ENCODE assay signal across 10 mouse cellular contexts in genomic region chr2:93413367-93414014, GRCm38 (mm10). TPM values are rescaled to one million over a fixed set of nuclear protein-coding genes. Genes with fewer than 3 reads are reported as not detected.
DNase-seq lines count a peak whose midpoint lies in the region; ATAC-seq and TF ChIP-seq lines count a peak whose summit lies in the region.
"Had no signal": no experiment of that assay in that cellular context is flagged by ENCODE, and none has a peak within 500 bp of the region (broad histone marks: within the 10 kb centered on the region; RNA-seq: fewer than 3 reads in every experiment).

No protein-coding gene starts in this region.

- no peak overlapping the region for H3K4me2 ChIP-seq in intestine, embryonic 14.5 days (ENCODE audit: low read length)
- H3K4me2 ChIP-seq in intestine, embryonic 15.5 days (replicated peaks), result no peak overlapping the region
- H3K4me2 ChIP-seq in stomach, postnatal 0 days (replicated peaks; ENCODE audit: low read depth), result no peak overlapping the region

- no peak overlapping the region for H3K4me3 ChIP-seq in intestine, embryonic 14.5 days (ENCODE audit: low read depth, low read length)
- H3K4me3 ChIP-seq in intestine, embryonic 15.5 days (replicated peaks), result no peak overlapping the region
- H3K4me3 ChIP-seq in cerebellum, adult 2 months (replicated peaks; ENCODE audit: insufficient read depth, low read depth, low read length), result no peak overlapping the region
- no peak overlapping the region for H3K4me3 ChIP-seq in stomach, postnatal 0 days (ENCODE audit: low read depth, low read length)
- H3K4me3 ChIP-seq: erythroblast, embryonic 14.5 days; megakaryocyte, embryonic 14.5 days had no signal

- H3K36me3 ChIP-seq in intestine, embryonic 14.5 days (ENCODE audit: control insufficient read depth, insufficient read depth, low read length), result no peaks in the 10 kb centered on the region
- H3K36me3 ChIP-seq in intestine, embryonic 15.5 days, result no peaks in the 10 kb centered on the region
- H3K36me3 ChIP-seq in stomach, postnatal 0 days (ENCODE audit: control insufficient read depth, insufficient read depth, low read length), result no peaks in the 10 kb centered on the region

- H3K27me3 ChIP-seq in intestine, embryonic 14.5 days (replicated peaks; ENCODE audit: control insufficient read depth, insufficient read depth, low read length), result no peaks in the 10 kb centered on the region
- no peaks in the 10 kb centered on the region for H3K27me3 ChIP-seq in intestine, embryonic 15.5 days (replicated peaks)
- H3K27me3 ChIP-seq in cerebellum, adult 2 months (ENCODE audit: control insufficient read depth, insufficient read depth, low read length), result no peaks in the 10 kb centered on the region
- H3K27me3 ChIP-seq in stomach, postnatal 0 days (ENCODE audit: control insufficient read depth, insufficient read depth, low read length), result no peaks in the 10 kb centered on the region

- no peaks in the 10 kb centered on the region for H3K9me3 ChIP-seq in intestine, embryonic 14.5 days (ENCODE audit: control insufficient read depth, low read length)
- no peaks in the 10 kb centered on the region for H3K9me3 ChIP-seq in intestine, embryonic 15.5 days
- H3K9me3 ChIP-seq in stomach, postnatal 0 days (ENCODE audit: control insufficient read depth, low read length), result no peaks in the 10 kb centered on the region
- H3K9me3 ChIP-seq: megakaryocyte, embryonic 14.5 days had no signal

- DNase-seq in intestine, embryonic 14.5 days (ENCODE audit: low spot score), result peak; percentile 81
- DNase-seq in ES-CJ7 (ENCODE audit: low read depth, low spot score), result peak; percentile 39
- peak; percentile 40 to 63 for DNase-seq in cerebellum, adult 2 months
- DNase-seq in gastrocnemius, postnatal 10 days, result peak; percentile 70
- DNase-seq in kidney, postnatal 14 days, result peak; percentile 74
- peak; percentile 71 for DNase-seq in stomach, postnatal 0 days (ENCODE audit: low spot score)

- peaks cover 18% of the 10 kb centered on the region; the same call in 1 of the 2 replicates for H3K4me1 ChIP-seq in intestine, embryonic 14.5 days (replicated peaks; ENCODE audit: control insufficient read depth, insufficient read depth, low read length)
- H3K4me1 ChIP-seq in intestine, embryonic 15.5 days (replicated peaks), result peaks cover 19% of the 10 kb centered on the region; the same call in 1 of the 2 replicates
- no peaks in the 10 kb centered on the region for H3K4me1 ChIP-seq in cerebellum, adult 2 months (ENCODE audit: control insufficient read depth, insufficient read depth, low read length)
- H3K4me1 ChIP-seq in stomach, postnatal 0 days (replicated peaks; ENCODE audit: control insufficient read depth, insufficient read depth), result no peaks in the 10 kb centered on the region

- no peak overlapping the region for H3K9ac ChIP-seq in intestine, embryonic 14.5 days (ENCODE audit: low read length)
- no peak overlapping the region for H3K9ac ChIP-seq in intestine, embryonic 15.5 days
- H3K9ac ChIP-seq in stomach, postnatal 0 days (ENCODE audit: low read length), result no peak overlapping the region

- TF ChIP-seq POLR2A in cerebellum, adult 2 months (IDR thresholded peaks at IDR 0.05; ENCODE audit: borderline replicate concordance, insufficient read depth, low read length), result no peak

- WGBS in intestine, embryonic 14.5 days, result 53% methylated on average over 7 of the region's 7 CpGs
- 56% methylated on average over 7 of the region's 7 CpGs for WGBS in intestine, embryonic 15.5 days
- WGBS in cerebellum, adult 2 months, result 61% methylated on average over 7 of the region's 7 CpGs
- WGBS in stomach, postnatal 0 days, result 53% methylated on average over 7 of the region's 7 CpGs

- peak; percentile 65; the same call in 1 of the 2 replicates for TF ChIP-seq CTCF in cerebellum, adult 2 months (IDR thresholded peaks at IDR 0.05; ENCODE audit: borderline replicate concordance, insufficient read depth, low read depth, low read length)
- TF ChIP-seq CTCF in stomach, postnatal 0 days (IDR thresholded peaks at IDR 0.05; ENCODE audit: low read depth), result peak; percentile 83

- TF ChIP-seq EP300 in stomach, postnatal 0 days (optimal IDR thresholded peaks at IDR 0.05), result no peak

- H3K27ac ChIP-seq in intestine, embryonic 14.5 days (ENCODE audit: low read depth), result no peak overlapping the region
- H3K27ac ChIP-seq in intestine, embryonic 15.5 days, result no peak overlapping the region
- no peak overlapping the region for H3K27ac ChIP-seq in cerebellum, adult 2 months (ENCODE audit: insufficient read depth, low read length)
- H3K27ac ChIP-seq in stomach, postnatal 0 days (replicated peaks), result no peak overlapping the region

- ATAC-seq in intestine, embryonic 14.5 days (replicated peaks; ENCODE audit: low FRiP score, low TSS enrichment, low read depth), result no peak
- no peak for ATAC-seq in intestine, embryonic 15.5 days
- peak; percentile 71 for ATAC-seq in megakaryocyte progenitor cell, adult 5-6 weeks (replicated peaks; ENCODE audit: poor library complexity)
- peak; percentile 8; the same call in 1 of the 2 replicates for ATAC-seq in stomach, postnatal 0 days (ENCODE audit: low FRiP score, low TSS enrichment)

RNA-seq across cellular contexts. Expression of gene Cd82, which starts 49.4 kb away (rescaled TPM):
- 41.3 and 43.4 TPM in 2 replicates for polyA plus RNA-seq in intestine, embryonic 14.5 days (2014; fragmentation: Nextera tagmentation; extraction: Ambion mirVana)
- 106 and 127 TPM in 2 replicates for polyA plus RNA-seq in intestine, embryonic 15.5 days (2015; fragmentation: Nextera tagmentation; extraction: Ambion mirVana)
- polyA plus RNA-seq in cerebellum, adult 2 months (2012; rRNA removed), result 41.0 and 47.4 TPM in 2 replicates
- 10 to 100 TPM; 36.7 to 43.8 TPM for total RNA-seq in gastrocnemius, postnatal 10 days (2021)
- 15.0 and 20.2 TPM in 2 replicates for total RNA-seq in megakaryocyte progenitor cell, adult 5-6 weeks (2015)
- 23.9 and 31.2 TPM in 2 replicates for total RNA-seq in megakaryocyte progenitor cell, adult 5-6 weeks (2017)
- 93.5 and 105 TPM in 2 replicates for polyA plus RNA-seq in stomach, postnatal 0 days (2015; fragmentation: Nextera tagmentation; extraction: Ambion mirVana)

Comparison
In these comparisons a context has a peak if more than half of its experiments do, and no peak if none do; other contexts are left out.
1. ATAC-seq: peak in megakaryocyte progenitor cell, adult 5-6 weeks (single experiment) and stomach, postnatal 0 days (single experiment); none in intestine, embryonic 14.5 days (single experiment) and intestine, embryonic 15.5 days (single experiment).
2. Peak in every context shown above with its lines, with median percentiles within 50 percentile points of each other: DNase-seq.